Mouse (Mus musculus) monocyte, adult 2 months (primary cell): Measurements from ENCODE around the gene Efr3b.
"Not testable (repeated sequence)": the region's sequence is repeated elsewhere in the genome, so short reads cannot be mapped to it uniquely, and the experiment has no call there.

ENCODE experiments used
- DNase-seq, 2 experiments: peaks; one replicate each; pipeline ENCODE4 v3.0.0; 2022; ENCODE audit warnings: low spot score in 2 of 2, low read depth in 1 of 2

Gene Efr3b

DNA sequence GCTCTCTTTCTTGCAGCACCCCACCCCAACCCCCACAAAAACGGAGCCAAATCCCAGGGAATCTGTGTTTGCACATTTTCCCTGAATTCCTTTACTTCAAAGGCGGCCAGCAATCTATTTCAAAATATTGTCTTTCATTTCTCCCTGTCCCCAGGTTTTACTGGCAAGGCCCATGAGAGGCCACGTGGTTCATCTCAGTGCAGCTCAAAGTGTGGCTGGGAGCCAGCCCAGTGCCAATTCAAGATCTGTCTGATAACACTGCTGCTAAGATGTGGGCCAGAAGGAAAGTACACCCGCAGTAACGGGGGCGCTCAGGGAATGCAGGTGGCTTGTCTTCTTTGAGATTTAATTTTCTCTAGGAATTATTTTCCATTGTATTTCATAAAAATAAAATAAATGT is 56.5 kb downstream of the Efr3b start:
- DNase-seq = no peak

DNA sequence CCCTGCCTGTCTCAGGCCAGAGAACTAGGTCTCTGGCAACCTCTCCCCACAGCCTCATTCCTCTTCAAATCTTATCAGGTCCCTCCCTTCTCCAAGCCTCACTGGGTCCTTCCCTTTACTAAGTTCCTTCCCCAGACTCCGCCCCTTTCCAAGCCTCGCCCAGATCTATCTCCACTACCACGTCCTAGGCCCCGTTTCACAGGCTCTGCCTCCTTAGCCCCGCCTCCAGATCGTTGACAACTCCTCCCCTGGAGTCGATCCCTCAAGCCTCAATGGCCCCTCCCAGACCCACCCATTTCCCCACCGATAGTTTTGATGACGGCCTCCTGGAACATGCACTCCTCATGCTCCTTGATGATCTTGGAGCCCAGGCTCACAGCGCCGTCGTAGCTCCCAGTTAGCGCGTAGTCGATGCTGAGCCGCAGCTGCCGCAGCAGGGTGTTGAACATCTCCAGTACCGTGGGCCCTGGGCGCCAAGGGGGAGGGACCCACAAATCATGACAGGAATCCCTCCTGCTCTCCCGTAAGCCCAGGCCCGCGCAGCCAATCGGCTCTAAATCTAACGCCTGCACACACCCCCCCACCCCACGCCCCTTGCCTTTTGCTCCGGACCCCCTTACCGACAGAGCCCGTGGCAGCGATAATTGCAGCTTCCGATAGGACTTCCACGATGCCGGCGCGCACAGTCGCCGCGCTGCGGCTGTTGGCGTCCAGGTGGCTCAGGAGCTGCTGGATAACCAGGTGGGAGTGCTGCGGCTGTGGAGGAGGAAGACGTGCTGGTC is 57.2 kb downstream of the Efr3b start:
- peak; percentile 45 to 54 for DNase-seq

DNA sequence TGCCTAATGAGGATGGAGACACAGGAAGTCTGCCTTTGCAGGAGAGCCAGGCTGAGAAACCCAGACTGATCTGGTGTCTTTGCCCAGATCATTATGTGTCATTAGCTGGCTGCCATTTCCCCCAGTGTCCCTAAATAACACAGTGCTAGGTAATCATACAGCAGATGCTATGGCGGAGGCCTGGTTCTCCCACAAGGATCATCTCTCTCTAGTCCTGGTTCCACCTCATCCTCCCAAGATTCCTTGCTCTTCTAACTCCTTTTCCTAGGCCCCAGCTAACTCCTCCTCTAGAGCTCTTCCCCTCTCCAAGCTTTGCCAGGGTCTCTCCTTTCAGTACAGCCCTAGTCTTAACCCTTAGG is 57.7 kb downstream of the Efr3b start:
- DNase-seq = no peak

DNA sequence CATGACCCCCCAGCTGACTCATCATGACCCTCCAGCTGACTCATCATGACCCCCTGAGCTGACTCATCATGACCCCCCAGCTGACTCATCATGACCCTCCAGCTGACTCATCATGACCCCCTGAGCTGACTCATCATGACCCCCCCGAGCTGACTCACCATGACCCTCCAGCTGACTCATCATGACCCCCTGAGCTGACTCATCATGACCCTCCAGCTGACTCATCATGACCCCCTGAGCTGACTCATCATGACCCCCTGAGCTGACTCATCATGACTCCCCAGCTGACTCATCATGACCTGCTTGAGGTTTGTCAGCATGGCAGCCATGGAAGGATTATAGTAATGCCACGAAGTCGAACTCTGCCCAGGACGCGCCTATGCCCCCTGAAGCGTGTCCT is 65.5 kb downstream of the Efr3b start:
- not testable (repeated sequence) for DNase-seq

DNA sequence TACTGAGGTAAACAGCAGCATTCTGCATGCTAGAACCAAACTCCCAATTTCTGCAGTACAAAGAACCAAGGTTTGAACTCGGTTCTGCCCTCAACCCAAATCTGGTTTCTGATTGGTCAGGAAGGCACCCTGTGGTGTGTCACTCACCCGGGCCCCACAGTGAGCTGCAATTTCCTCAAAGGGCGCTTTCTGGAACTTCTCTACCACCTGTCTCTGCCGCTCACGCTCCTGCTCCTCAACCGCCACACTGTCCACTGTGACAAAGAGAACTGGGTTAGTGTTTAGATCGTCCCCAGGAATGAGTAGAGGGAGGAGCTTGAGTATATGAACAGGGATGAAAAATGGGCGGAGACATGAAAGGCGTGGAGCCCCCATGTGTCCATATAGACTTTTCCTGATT is 70.3 kb downstream of the Efr3b start:
- no peak for DNase-seq

DNA sequence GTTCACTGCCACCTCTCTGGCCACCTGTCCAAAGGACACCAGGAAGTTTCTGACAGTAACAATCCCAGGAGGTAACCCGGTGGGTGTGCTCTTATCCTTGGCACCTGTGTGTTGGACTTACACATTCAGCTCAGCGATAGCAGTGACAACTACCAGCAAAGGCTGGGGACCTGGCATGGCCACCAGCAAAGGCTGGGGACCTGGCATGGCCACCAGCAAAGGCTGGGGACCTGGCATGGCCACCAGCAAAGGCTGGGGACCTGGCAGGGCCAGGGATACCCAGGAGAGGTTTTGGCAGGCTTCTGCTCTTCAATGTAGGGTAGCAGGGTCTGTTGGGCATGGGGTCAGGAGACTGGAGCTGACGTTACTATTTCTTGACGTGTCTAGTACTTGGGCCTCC is 71.5 kb downstream of the Efr3b start:
- no peak for DNase-seq

DNA sequence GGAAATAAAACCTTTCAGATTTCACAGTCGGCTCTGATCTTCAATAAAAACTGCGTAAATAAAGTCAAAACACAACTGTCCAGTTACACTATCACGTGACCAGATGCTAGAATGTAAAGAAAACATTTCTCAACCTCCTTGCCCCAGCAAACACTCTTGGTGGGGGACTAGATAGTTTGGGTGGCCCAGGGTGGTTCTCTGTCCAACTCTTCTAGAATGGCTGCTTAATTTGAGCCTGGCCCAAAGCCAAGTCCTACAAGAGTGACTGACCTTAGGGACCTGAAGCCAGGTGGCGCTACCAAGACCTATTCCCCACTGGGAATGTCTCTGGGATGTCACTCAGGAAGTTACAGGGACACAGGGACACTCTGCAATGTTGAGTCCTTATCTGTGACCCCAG is 78.2 kb downstream of the Efr3b start:
- DNase-seq = no peak

DNA sequence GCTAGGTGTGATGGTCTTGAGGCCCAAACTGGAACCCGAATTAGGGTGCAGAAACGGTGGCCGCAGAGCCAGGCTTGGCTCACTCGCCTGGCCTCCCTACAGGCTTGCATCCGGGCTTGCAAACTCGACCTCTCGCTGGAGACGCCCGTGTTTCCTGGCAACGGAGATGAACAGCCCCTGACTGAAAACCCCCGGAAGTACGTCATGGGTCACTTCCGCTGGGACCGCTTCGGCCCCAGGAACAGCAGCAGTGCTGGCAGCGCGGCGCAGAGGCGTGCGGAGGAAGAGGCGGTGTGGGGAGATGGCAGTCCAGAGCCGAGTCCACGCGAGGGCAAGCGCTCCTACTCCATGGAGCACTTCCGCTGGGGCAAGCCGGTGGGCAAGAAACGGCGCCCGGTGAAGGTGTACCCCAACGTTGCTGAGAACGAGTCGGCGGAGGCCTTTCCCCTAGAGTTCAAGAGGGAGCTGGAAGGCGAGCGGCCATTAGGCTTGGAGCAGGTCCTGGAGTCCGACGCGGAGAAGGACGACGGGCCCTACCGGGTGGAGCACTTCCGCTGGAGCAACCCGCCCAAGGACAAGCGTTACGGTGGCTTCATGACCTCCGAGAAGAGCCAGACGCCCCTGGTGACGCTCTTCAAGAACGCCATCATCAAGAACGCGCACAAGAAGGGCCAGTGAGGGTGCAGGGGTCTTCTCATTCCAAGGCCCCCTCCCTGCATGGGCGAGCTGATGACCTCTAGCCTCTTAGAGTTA is 78.7 kb downstream of the Efr3b start:
- peak; percentile 50 to 60 for DNase-seq

DNA sequence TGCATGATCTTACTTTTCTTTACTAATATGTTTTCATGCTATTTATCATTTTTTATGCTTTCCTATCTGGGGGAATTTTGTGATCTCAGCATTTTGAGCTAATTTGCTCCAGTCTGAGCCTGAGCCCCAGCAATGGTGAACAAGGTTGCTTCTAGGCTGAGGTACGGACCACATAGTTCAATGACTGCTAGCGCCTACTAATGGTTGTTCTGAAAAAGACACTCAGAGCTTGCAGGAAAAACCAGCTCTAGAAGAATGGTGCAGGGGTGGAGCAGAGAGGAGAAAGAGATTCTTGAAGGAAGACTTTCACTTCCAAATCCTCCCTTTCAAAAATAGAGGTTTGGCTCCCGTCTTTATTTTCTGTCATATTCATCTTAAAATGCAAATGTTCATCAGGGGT is 82.4 kb downstream of the Efr3b start:
- no peak for DNase-seq

DNA sequence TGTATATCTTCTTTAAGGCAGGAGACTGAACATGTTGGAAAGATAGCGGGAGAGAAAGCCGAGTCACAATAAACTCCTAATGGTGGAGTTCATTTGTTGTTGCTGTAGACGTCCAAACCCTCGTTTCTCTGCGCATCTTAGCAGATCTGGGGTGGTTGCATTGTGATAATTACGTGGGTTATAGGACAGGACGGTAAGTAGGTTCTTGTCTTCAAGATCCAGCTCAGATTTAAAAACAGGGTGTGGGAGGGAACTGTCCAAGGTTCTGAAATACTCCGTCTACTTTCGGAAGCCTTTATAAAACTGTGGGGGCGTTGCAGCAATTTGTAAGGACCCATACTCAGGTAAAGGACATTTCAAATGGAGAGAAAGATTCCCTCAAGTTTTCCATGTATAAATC is 83.3 kb downstream of the Efr3b start:
- DNase-seq = no peak

DNA sequence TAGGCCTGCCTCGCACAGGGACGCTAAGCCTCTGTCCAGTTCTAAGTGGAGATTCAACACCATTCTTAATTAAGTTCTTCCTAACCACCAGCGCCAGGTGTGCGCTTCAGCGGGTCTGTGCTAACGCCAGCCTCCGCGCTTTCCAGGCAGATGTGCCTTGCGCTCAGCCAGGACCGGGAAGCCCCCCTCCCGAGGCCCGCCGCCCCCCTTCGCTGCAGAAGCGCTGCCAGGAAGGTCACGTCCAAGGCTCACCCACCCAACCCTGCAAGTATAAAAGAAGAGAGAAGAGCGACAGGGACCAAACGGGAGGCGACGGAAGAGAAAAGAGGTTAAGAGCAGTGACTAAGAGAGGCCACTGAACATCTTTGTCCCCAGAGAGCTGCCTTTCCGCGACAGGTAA is 84.1 kb downstream of the Efr3b start, which contains the start of gene Pomc:
Gene Pomc (plus strand): TSS at position 301 of the 400 bp plus-strand sequence.
- no peak for DNase-seq

DNA sequence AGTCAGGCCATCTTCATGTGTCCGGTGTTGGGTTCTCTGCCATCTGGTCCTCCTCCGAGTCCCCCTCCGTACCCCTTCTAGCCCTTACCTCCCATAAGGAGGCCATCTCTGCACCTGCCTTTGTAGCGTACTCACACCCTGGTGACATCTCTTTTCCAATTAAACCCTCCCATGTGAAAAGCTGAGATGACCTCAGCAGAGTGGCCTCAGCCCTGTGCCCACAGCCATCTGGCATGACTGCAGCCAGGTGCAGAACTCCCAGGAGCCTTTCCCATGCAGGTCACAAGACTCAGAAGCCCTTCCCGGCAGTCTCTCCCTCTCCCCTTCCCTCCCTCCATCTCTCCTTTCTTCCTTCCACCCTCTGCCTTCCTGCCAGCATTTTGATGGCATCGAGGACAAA is 91.2 kb downstream of the Efr3b start:
- DNase-seq = no peak

DNA sequence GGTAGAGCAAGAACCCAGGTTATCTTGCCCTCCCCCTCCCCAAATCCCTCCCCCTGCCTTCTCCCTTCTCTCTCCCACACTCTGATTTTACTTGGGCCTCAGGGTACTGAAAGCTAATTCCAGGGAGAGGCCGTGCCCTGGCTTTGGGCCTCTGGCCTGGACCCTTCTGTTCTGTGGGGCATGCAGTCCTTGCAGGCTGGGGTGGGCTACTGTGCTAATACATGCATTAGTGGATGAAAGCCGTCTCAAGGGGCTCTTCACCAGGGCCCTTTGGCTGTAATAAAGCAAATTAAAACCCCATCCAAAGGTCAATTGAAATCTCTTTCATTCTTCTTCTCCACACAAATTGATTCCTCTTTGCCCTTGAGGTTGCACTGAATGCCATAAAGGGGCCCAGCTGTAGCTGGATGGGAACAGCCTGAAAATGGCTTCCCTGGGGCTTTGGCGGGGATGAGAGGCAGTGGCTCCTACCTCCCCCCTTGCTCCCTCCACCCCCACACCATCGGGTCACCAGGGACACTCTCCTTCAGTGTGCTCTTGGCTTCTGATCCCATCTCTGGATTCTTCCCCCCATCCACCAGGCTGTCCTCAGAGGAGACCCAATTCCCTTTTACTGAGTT is 94.2 kb downstream of the Efr3b start:
- no peak for DNase-seq

DNA sequence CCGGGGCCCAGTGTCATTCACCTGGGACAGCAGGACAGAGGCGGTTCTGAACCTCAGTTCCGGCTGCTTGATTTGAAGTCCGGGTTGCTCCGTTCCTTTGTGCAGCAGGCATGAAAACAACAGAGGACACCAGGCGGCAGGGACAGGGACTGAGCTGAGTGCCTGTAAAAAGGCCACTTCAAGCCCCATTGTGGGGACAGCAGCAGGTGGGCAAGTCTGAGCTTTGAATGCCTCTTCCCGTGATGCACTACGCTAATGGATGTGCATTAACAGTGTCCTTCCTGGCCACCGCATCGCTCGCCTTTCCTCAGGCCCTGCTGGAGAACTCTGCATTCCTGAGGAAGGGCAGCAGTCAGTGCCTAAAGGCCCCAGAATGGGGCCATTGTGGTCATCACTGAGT is 96.7 kb downstream of the Efr3b start:
- no peak for DNase-seq

DNA sequence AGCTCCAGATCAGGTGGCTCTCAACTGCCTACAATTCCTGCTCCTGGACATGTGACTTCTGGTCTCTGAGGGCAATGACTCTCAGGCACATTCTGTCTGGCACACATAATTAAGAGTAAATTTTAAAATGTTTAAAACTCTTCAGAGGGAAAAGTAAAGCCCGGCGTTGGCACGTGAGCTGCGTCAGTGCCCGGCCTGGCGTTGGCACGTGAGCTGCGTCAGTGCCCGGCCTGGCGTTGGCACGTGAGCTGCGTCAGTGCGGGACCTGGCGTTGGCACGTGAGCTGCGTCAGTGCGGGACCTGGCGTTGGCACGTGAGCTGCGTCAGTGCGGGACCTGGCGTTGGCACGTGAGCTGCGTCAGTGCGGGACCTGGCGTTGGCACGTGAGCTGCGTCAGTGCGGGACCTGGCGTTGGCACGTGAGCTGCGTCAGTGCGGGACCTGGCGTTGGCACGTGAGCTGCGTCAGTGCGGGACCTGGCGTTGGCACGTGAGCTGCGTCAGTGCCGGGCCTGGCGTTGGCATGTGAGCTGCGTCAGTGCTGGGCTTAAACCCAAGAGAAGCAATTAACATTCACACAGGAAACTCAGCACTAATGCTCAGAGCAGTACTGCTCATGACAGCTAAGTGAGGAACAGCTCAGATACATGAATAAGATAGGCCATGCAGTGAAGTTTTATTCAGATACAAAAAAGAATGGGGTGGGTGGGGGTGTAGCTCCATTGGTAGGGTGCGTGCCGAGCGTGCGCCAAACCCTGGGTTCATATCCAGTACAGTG is 108.4 kb downstream of the Efr3b start:
- DNase-seq = not testable (repeated sequence)

DNA sequence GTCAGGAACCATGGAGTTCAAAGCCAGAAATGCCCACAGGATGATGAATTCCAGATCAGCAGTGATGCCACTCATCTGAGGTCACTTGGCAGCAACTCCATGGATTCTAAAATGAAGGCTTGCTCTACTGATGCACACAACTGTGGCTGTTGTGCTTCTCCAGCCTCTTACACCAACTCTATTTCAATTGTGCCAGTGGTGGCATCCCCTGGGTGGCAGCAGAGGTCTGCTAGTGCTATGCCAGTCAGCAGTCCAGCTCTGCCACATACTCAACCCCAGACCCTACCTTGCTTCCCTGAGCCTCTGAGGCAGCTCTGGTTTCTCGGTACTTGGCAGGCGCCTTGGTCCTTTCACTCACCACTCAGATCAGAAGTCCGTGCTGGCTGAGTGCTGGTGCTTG is 109.9 kb downstream of the Efr3b start:
- no peak for DNase-seq

DNA sequence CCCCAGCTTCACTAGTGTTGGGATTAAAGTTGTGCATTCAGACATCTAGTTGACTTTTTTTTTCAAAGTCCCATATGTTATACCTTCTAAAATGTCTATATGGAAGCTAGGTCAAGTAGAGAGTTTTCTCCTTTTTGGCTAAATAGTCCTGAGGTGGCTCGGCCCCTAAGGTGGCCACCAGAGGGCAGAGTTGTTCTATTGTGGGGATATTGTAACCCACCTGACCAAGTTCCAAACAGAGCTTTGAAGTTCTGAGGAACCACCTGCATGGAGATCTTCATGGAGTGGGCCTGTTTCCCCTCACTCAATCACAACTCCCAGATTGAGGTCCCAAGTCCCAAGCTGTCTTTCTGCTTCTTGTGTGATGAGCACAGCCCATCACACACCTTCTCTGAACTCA is 112.6 kb downstream of the Efr3b start:
- peak in 1 of 2 experiments; percentile 26 for DNase-seq

DNA sequence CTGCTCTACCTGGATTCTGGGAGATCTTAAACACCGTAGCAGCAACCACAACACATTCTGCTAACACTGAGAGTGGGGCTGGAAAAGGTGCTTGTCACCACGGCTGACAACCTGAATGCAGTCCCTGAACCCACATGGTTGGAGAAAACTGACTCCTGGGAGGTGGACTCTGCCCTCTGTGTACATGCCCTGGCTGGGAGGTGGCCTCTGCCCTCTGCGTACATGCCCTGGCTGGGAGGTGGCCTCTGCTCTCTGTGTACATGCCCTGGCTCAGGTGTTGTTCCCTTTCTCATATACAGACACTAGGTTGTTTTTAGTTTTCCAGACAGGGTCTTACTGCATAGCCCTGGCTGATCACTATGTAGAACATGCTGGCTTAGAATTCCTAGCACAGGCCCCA is 119.3 kb downstream of the Efr3b start:
- no peak for DNase-seq

DNA sequence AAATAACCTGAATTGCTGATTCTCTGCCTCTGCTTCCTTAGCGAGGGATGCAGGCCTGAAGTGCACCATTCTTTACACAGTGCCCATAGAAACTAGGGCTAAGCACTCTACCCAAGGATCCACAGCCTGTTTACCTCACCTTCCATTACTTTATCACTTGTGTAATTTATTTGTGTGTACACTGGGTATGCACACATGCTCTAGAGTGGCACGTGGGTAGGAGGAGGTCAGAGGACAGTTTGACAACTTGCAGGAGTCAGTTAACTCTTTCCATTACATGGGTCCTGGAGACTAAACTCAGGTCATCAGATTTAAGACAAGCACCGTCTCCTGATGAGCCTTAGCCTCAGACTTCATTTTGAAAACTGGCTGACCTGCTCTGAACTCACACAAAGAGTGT is 120.1 kb downstream of the Efr3b start:
- no peak for DNase-seq

DNA sequence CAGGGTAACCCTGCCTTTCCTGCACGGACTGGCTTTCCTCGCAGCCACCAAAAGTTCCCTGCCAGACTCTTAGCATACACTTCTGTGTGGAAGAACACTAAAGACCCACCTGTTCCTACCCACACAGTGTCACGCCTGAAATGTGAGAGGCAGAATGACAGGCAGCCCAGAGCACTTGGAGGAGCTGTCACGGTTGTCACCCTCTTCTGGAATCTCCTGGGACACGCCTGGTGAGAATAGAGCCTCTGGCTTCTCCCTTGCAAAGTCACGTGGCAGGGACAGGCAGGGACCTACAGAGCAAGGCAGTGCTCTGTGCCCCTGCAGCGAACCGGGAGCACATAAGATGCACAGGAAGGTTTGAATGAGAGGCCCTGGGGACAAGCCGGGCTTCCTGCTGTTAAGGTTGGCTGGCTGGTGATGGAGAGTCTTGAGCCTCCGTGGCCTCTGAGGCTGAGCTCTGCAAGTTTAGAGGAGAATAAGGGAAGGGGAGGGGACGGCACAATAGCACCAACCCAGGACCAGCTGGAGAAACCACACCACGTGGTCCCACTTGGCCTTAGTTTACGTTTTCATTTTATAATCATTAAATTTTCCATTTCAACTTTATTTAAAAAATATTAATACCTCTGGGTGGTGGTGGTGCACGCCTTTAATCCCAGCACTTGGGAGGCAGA is 120.9 kb downstream of the Efr3b start:
- DNase-seq = no peak

DNA sequence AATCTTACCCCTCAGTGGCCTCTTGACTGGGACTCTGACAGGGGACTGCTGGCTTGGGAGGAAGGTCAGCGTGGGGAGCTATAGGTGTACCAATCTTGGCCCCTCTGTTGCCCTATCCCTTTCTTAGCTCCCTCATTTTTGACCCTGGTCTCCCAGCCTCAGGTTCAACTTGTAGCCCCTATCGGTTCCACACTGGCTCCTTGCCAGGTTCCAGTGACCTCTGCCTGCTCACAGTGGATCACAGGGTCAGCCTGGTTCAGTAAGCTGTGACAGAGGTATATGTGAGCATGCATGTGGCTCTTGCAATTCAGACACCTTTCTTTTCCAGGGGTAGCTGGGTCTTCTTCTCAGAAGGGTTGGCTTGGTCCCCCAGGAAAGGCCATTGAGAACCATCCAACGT is 122.9 kb downstream of the Efr3b start:
- no peak for DNase-seq
